Mouse (Mus musculus): ENCODE results near the gene Olfr884.

Olfr884 gene

GRCm38 (mm10) chr9:38046255-38046654 is at the start of gene Olfr884:
Olfr884 (plus strand) TSS chr9:38046555.
- in situ Hi-C loops (cut with MboI, MseI), result no loop called here

GRCm38 (mm10) chr9:37998581-37999204 is 47.7 kb upstream of the Olfr884 start:
- in situ Hi-C loops (cut with MboI, MseI), result no loop called here

- in situ Hi-C loops (cut with MboI, MseI), result no loop called here
Observed at GRCm38 (mm10) chr9:38000021-38000420, 46.3 kb upstream of the Olfr884 start.

- in situ Hi-C loops (cut with MboI, MseI), result no loop called here
Observed at GRCm38 (mm10) chr9:38025508-38025907, 20.8 kb upstream of the Olfr884 start, which contains the start of gene Olfr883. Olfr883 (plus strand) TSS chr9:38025808.

- in situ Hi-C loops (cut with MboI, MseI), result no loop called here
Observed at GRCm38 (mm10) chr9:38061022-38061421, 14.7 kb downstream of the Olfr884 start, which contains the start of gene Olfr885. Olfr885 (plus strand) TSS chr9:38061322.

- in situ Hi-C loops (cut with MboI, MseI), result no loop called here
Observed at GRCm38 (mm10) chr9:38083772-38084171, 37.4 kb downstream of the Olfr884 start, which contains the start of gene Olfr887. Olfr887 (plus strand) TSS chr9:38084072.

Data from T-helper 1 cell (primary cell).